Mouse (Mus musculus) embryonic fibroblast, embryonic 13.5 days (primary cell): ENCODE results near the gene Qdpr. TPM values are rescaled to one million over a fixed set of nuclear protein-coding genes. Genes with fewer than 3 reads are reported as not detected.

Source experiments
- H3K27ac ChIP-seq: 2 replicates; pipeline ENCODE4 v1.5.1; 2012; ENCODE audit warnings: low read length, control low read depth, inconsistent platforms; ENCODE audit not compliant: insufficient read depth
- H3K4me1 ChIP-seq: 2 replicates; pipeline ENCODE4 v1.6.1; 2011; ENCODE audit warnings: low read length; ENCODE audit not compliant: control insufficient read depth, insufficient read depth
- H3K4me3 ChIP-seq: 2 replicates; pipeline ENCODE4 v1.5.1; 2011; ENCODE audit warnings: mild to moderate bottlenecking, control low read depth, low read length; ENCODE audit not compliant: insufficient read depth
- CTCF ChIP-seq: IDR thresholded peaks from 2 replicates; pipeline ENCODE4 v1.5.1; 2011; ENCODE audit warnings: mild to moderate bottlenecking, control low read depth, low read length, moderate library complexity, borderline replicate concordance; ENCODE audit not compliant: insufficient read depth
- POLR2A ChIP-seq: IDR thresholded peaks from 2 replicates; pipeline ENCODE4 v1.6.1; 2011; ENCODE audit warnings: low read depth, mild to moderate bottlenecking, control low read depth, low read length, moderate library complexity
- polyA plus RNA-seq: library from polyadenylated mRNA; stranded (reverse); fragments of >200 nt; gene quantifications from 2 replicates; pipeline ENCODE4 v1.2.4, GENCODE M21; 2011; ENCODE audit warnings: low read depth; ENCODE audit not compliant: missing spikeins, insufficient read length

Qdpr gene
- polyA plus RNA-seq, 1 experiment: 49.1 TPM

GRCm38 (mm10) chr5:45491776-45492175 lies 41.7 kb upstream of the Qdpr start:
- no peak for TF ChIP-seq POLR2A
- no peak for TF ChIP-seq CTCF
- Histone ChIP-seq H3K4me3 (no peak overlapping the region), H3K27ac (no peak overlapping the region), H3K4me1 (peaks cover 2% of the 10 kb centered on the region)

- TF ChIP-seq CTCF (no peak), POLR2A (no peak)
- Histone ChIP-seq H3K4me3 (no peak overlapping the region), H3K27ac (no peak overlapping the region), H3K4me1 (no peaks in the 10 kb centered on the region)
Observed at GRCm38 (mm10) chr5:45483654-45484053, 33.6 kb upstream of the Qdpr start.

- Histone ChIP-seq H3K4me1 (no peaks in the 10 kb centered on the region), H3K4me3 (no peak overlapping the region), H3K27ac (no peak overlapping the region)
- TF ChIP-seq CTCF (no peak), POLR2A (no peak)
Observed at GRCm38 (mm10) chr5:45482607-45483006, 32.6 kb upstream of the Qdpr start.

- no peak overlapping the region for H3K4me3 ChIP-seq
- H3K4me1 ChIP-seq: no peaks in the 10 kb centered on the region
- H3K27ac ChIP-seq: no peak overlapping the region
- no peak for TF ChIP-seq POLR2A
- TF ChIP-seq CTCF: no peak
Observed at GRCm38 (mm10) chr5:45481125-45481524, 31.1 kb upstream of the Qdpr start.

DNA sequence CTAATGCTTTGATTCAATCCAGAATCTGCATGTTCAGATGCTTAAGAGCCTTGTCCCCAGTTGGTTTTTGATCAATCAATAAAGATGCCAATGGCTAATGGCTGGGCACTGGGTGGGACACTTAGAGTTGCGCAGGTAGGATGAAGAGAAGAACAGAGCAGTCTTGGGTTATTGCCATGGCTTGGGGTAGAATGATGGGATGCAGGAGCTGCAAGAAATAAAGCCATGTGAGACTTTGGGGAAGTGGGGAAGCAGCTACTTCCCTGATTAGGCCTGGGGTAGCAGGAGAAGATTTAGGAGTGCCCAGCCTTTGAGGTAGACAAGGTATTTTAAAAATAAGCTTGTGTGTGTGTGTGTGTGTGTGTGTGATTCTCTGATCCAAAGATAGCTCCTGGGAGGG lies 30.0 kb upstream of the Qdpr start:
- Histone ChIP-seq H3K4me1 (peaks cover 5% of the 10 kb centered on the region; the same call in 1 of the 2 replicates), H3K4me3 (no peak overlapping the region), H3K27ac (no peak overlapping the region)
- TF ChIP-seq CTCF (no peak), POLR2A (no peak)

- Histone ChIP-seq H3K27ac (no peak overlapping the region), H3K4me1 (peaks cover 12% of the 10 kb centered on the region), H3K4me3 (no peak overlapping the region)
- TF ChIP-seq CTCF (no peak), POLR2A (no peak)
Observed at GRCm38 (mm10) chr5:45477601-45478000, 27.6 kb upstream of the Qdpr start.

- H3K4me1 ChIP-seq: peaks cover 12% of the 10 kb centered on the region
- TF ChIP-seq POLR2A (no peak), CTCF (no peak)
- no peak overlapping the region for H3K27ac ChIP-seq
- H3K4me3 ChIP-seq: no peak overlapping the region
Observed at GRCm38 (mm10) chr5:45476288-45476687, 26.3 kb upstream of the Qdpr start.

GRCm38 (mm10) chr5:45475771-45476170 lies 25.7 kb upstream of the Qdpr start:
- Histone ChIP-seq H3K4me1 (peaks cover 12% of the 10 kb centered on the region), H3K4me3 (no peak overlapping the region), H3K27ac (no peak overlapping the region)
- TF ChIP-seq CTCF: no peak
- no peak for TF ChIP-seq POLR2A

- H3K27ac ChIP-seq: no peak overlapping the region
- TF ChIP-seq CTCF: no peak
- H3K4me1 ChIP-seq: peaks cover 12% of the 10 kb centered on the region
- H3K4me3 ChIP-seq: no peak overlapping the region
Observed at GRCm38 (mm10) chr5:45474758-45475157, 24.7 kb upstream of the Qdpr start.

GRCm38 (mm10) chr5:45474215-45474614 lies 24.2 kb upstream of the Qdpr start:
- H3K27ac ChIP-seq: no peak overlapping the region
- TF ChIP-seq CTCF: no peak
- no peak for TF ChIP-seq POLR2A
- H3K4me3 ChIP-seq: no peak overlapping the region
- peaks cover 12% of the 10 kb centered on the region for H3K4me1 ChIP-seq

GRCm38 (mm10) chr5:45473521-45473920 lies 23.5 kb upstream of the Qdpr start:
- H3K4me3 ChIP-seq: no peak overlapping the region
- TF ChIP-seq POLR2A (no peak), CTCF (no peak)
- H3K27ac ChIP-seq: no peak overlapping the region
- peaks cover 12% of the 10 kb centered on the region for H3K4me1 ChIP-seq
